Mouse (Mus musculus) frontal cortex, postnatal 14 days (tissue): ENCODE measurements around the gene Ccdc154.

Experiments
- DNase-seq, 2 experiments: peaks; one replicate each; pipeline ENCODE4 v3.0.0; 2022; ENCODE audit warnings: low spot score in 2 of 2

The Ccdc154 gene

DNA sequence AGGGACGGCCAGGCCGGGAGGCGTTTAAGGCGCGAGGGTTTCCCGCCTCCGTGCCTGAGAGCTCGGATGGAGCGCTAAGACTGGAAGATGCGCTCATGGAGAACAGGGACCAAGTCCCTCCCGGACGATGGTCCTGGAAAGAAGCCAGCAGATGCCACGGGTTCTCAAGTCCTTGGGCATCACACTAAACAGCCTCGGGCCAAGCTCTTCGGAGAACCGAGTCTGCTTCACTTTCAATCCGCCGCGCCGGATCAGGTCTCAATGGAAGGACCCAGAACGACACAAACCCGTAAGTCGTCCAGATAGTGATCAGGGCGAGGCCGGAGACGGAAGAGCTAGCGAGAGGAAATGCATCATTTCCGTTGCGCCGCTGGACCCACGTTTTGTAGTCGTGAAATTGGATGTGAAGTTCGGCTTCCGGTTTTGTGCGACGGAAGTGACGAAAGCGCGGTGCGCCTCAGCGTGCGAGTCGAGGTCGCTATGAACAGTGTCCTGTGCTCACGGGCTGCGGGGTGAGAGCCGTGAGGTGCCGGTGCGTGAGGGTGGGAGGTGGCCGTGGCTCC lies 21.9 kb downstream of the Ccdc154 start, which contains the start of gene BC003965:
BC003965 (plus strand) TSS at position 426 of the 563 bp plus-strand sequence.
- DNase-seq, result peak; percentile 96 to 99

DNA sequence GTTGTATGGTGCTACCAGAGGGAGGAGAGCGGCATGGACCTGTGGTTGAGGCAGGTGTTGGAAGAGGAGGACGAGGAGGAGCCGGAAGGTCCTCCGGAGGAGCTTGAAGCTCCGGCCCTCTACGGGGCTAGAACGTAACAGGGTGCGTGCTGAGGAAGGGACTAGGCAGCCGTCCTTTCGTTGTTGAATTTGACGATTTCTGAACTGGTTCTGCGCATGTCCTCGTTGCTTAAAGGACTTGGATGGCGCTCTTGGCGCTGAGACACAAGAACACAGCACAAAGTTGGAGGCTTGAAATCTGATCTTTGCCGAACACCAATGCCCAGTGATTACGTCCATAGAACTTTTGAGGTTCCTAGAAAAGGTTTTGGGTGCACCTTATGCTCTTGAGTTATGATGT lies 22.7 kb downstream of the Ccdc154 start:
- DNase-seq, result no peak

DNA sequence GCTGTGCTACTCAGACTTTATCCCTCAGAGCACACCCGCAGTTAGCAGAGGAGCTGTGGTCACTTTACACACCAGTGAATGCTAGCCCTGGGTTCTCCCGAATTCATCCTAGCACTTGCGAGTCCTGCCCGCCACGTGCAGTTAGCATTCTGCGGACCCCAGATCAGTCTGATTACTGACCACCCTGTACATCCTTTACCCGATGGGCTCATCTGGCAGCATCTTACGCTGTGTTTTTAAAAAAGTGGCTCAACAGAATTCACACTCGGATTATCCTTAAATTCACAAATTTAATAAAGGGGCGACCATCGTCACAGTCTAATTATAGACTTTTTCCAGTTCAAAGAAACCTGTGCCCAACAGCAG lies 25.5 kb downstream of the Ccdc154 start:
- DNase-seq, result no peak

DNA sequence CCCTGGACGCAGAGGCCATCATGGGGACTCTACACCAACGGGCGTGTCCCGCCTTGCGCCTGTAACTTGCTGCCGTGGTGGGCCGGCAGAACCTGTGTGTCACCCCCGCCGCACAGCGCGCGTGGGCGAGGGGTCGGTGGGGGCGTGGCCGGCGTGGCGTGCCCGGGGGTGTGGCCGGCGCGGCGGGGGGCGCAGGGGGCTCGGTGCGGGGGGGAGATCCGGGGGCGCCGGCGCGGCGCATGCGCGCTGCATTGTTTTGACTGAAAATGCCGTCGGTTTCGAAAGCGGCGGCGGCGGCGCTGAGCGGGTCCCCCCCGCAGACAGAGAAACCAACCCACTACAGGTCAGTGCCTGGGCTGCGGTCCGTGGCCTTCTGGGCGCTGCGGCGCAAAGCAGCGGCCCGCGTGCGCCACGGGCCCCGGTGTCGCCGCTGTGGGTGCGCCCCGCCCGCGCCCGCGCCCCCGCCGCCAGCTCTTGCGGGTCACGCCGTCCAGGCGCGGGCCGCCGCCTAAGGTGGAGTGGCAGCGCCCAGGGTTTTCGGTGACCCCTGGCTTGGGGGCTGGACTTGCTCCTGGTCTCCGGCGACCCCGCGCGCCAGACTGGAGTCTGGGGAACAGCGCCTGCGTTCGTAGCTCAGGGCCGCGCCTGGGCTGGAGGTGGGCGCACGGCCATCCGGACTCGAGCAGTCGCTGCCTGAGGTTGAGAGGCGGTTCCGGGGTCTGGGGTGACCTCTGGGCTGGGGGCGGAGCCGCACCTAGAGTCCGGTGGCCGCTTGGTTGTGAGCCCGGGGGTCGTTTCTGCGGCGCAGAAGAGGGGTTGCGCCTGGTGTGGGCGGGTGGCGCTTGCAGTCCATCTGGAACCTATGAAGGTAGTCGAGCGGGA lies 26.1 kb downstream of the Ccdc154 start, which contains the start of gene Unkl:
Unkl (plus strand) TSS at position 248 of the 882 bp plus-strand sequence.
- peak; percentile 41 to 45 for DNase-seq

DNA sequence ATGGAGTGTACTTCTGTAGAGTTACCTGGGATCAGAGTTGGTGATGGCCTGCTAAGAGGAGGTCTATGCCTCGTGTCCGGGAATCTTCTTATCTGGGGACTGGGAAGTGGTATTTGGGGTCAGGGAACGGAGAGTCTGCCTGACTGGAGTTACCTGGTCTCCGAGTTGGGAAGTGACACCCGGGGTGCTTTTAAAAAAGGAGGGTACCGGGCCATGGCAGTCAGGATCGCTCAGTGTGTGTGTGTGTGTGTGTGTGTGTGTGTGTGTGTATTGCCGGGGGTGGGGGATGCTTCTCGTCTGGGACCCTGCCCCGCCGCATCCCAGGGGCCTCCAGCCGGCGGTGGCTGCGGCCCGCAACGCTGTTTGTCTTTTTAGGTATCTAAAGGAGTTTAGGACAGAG lies 26.8 kb downstream of the Ccdc154 start:
- DNase-seq, result no peak

DNA sequence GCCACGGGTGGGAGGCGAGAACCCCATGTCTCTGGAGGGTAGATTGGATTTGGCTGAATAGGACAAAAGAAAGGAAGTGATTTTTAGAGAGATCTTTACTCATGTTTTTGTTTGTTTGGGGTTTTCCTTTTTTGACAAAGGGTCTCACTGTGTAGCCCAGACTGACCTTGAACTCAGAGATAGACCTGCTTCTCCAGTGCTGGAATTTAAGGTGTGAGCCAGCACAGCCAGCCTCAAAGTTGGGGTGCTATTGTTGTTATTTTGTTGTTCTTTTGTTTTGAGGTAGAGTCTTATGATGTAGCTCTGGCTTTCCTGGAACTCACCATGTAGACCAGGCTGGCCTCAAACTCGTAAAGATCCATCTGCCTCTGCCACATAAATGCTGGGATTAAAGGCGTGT lies 40.1 kb downstream of the Ccdc154 start:
- DNase-seq, result no peak

DNA sequence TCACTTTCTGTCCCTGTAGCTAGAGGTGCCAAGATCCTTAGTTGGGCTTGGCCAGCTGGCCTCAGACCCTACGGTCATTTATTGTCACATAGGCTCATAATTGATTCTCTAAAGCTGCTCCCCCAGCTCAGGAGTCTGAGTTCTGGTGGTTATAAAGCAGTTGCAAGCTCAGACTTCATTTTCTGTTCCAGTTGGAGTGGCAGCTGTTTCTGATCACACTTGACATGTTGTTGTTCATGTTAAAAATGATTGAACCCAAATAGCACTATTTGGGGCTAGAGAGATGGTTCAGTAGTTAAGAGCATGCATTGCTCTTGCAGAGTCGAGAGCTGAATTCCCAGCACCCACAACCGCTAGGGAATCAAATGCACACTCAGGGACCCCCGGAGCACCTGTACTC lies 47.7 kb downstream of the Ccdc154 start:
- DNase-seq, result no peak

DNA sequence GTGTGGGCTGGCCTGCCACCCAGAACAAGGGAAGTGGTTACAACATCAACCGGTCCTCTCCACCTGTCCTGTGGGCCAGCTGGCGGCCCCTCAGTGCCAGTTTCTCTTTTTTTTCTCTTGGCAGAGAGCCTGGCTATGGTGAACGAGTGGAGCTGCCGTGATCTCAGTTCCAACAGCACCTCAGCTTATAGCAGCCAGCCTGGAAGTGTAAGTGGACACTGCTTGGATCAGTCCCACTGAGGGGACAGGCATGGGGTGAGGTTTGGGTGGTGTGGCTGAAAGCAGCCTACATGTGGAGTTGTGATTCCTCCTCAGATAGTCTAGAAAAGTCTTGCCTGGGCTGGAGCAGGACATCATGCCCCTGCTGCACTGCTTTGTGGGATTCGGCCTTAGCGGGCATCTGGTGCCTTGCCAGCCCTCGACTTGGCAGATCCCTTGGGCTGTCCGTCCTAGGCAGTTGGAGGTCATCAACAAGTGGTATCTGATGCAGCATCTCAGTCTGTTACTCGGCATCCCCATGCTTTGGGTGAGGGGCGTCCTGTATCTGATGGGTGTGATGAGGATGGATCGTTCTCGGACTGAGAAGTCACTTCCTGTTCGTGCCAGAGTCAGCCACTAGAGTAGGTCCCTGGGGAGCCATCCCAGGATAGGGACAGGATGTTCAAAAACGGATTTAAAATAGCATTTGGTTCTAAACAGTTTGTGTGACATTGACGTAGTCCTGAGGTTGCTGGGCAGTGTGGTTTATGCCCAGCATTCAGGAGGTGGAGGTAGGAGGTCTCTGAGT lies 48.6 kb downstream of the Ccdc154 start:
- no peak for DNase-seq

DNA sequence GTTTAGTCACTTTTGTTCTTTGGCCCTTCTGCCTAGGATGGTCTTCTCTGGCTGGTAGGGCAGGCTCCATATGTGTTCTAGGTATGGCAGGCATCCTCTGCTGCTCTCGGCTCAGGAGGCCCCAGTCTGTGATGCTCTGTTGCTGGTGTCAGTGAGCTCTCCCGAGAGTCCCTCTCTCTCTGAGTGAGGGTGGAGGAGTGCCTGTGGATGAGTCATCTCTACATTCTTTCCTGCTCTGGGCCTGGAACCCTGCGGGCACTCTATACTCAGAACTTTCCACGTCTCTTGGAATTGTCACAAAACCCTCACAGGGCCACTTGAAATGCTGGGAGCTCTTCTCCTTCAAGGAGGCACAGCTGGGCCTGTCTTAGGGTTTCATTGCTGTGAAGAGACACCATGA lies 49.4 kb downstream of the Ccdc154 start:
- DNase-seq, result no peak

DNA sequence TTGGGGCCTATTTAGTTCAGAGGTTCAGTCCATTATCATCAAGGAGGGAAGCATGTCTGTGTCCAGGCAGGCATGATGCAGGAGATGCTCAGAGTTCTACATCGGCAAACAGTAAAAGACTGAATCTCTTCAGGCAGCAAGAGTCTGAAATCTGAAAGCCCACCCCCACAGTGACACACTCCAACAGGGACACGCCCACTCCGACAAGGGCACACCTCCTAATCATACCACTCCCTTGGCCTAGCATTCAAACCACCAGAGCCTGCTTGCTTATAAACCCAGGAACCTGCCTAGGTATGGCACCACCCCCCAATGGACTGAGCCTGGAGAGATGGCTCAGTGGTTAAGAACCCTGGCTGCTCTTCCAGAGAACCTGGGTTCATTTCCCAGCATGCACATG lies 53.2 kb downstream of the Ccdc154 start:
- no peak for DNase-seq

DNA sequence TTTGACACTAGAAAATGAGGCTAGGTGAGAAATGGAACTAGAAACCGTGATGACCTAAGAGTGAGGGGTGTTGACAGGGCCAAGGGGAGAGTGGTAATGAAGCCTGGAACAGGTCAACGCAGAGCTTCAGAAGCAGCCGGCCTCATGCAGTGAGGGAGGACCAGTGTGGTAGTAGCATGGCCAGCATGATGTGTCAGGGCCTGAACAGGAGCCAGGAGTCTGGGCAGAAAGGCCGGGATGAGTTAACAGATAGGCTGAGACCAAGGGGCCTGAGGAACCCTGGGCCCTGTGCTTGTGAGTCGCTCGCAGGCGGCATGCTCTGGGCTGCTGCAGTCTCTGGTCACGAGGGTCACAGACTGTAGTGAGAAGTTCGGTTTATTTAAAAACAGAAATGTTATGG lies 56.7 kb downstream of the Ccdc154 start:
- DNase-seq, result no peak

DNA sequence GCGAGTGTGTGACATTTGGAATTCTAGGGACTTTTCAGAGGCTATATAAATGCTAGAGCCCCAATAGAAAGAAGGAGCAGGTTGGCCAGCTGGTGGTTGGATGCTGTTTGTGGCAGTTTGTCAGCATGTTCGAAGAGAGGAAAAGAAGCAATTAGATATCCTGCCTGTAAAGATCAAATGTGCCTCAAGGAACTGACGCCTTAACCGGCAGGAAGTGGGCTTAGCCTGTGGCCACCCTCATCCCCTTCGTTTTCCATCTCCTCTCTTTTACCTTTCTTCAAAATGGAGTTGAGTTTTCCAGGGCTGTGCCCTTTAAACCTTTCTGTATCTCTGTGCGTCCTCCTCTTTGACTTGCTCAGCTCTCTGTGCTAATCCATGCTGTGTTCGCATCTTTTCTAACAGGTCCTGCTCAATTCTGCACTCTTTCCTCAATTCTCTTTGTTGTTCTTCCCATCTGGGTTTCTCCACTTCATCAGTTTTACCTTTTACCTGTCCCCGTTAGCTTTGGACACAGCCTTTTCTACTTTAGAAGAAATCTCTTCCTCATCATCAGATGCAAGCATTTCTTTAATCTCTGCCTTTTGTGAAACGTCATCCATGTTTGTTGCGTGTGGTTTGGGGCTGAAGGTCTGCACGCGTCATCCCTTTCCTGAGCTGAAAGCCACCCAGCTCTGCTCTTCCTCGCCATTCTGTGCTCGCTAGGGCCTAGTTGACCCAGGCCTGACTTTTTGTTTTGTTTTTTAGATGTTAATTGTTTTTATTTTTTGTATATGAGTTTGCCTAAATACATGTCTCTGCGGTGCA lies 57.4 kb downstream of the Ccdc154 start:
- DNase-seq, result no peak

DNA sequence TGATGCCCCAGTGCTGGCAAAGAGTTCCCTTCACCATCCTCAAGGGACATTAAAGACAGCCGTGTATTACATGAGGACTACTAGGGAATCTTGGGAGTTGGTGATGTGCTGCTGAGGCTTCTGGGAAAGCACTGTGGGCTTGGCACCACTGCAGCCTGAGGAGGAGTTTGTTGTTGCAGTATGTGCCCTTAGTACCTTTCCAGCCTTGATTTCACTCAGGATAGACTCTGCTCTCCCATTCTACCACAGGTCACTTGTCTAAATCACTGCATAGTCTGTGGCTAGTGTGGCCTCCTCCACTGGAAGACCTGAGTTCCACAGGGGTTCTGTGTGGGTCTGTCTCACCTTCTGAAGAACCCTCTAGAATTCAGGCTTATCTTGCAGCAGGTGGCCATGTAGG lies 58.5 kb downstream of the Ccdc154 start:
- no peak for DNase-seq
